Mouse (Mus musculus) C2C12 (cell line): ENCODE results near the gene Alpi.

Source experiments
- CEBPB ChIP-seq: IDR thresholded peaks from one replicate; pipeline ENCODE4 v1.6.1; 2011; ENCODE audit warnings: low read depth, mild to moderate bottlenecking, control low read depth, moderate library complexity
- CTCF ChIP-seq: IDR thresholded peaks from one replicate; pipeline ENCODE4 v1.5.1; 2011; ENCODE audit not compliant: control insufficient read depth, insufficient read depth, insufficient read length
- FOSL1 ChIP-seq: IDR thresholded peaks from one replicate; pipeline ENCODE4 v1.8.0; 2011; ENCODE audit warnings: mild to moderate bottlenecking, low read length; ENCODE audit not compliant: poor library complexity, insufficient read depth, severe bottlenecking
- MAX ChIP-seq: IDR thresholded peaks from one replicate; pipeline ENCODE4 v1.6.1; 2011; ENCODE audit warnings: mild to moderate bottlenecking, control low read depth
- MYOD1 ChIP-seq: IDR thresholded peaks from one replicate; pipeline ENCODE4 v1.6.1; 2011; ENCODE audit warnings: low read depth; ENCODE audit not compliant: control insufficient read depth, insufficient read length
- MYOG ChIP-seq: IDR thresholded peaks from one replicate; pipeline ENCODE4 v1.6.1; 2011; ENCODE audit not compliant: control insufficient read depth, insufficient read length; ENCODE audit errors: extremely low read depth
- USF1 ChIP-seq: IDR thresholded peaks from one replicate; pipeline ENCODE4 v1.6.1; 2011; ENCODE audit warnings: low read depth, mild to moderate bottlenecking, control low read depth, moderate library complexity

DNA sequence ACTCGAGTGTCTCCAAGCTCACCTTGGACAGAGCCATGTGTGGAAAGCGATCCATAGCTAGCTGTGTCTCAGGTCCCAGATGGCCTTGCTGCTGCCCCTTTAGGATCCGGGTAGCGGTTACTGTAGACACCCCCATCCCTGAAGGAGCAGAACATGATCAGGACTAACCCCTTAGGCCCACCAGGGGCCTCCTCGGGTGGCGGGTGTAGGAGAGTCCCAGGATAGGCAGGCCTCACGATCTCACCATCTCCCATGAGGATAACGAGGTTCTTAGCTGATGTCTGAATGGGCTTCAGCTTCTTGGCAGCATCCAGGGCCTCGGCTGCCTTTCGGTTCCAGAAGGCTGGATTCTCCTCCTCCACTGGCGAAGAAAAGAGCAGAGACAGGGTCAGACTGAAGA, 12.2 kb downstream of the Alpi start:
- TF ChIP-seq MAX = no peak
- no peak for TF ChIP-seq CTCF
- no peak for TF ChIP-seq FOSL1
- TF ChIP-seq CEBPB = no peak
- TF ChIP-seq USF1 = no peak
- TF ChIP-seq MYOD1 = no peak
- TF ChIP-seq MYOG = no peak
